Mouse (Mus musculus): ENCODE measurements at regions not wholly inside any gene's neighbourhood (a gene's known extent, or its start where the extent isn't known, plus 50 kb on each side); places are given as distances from the start of the nearest gene placed in this dataset.

DNA sequence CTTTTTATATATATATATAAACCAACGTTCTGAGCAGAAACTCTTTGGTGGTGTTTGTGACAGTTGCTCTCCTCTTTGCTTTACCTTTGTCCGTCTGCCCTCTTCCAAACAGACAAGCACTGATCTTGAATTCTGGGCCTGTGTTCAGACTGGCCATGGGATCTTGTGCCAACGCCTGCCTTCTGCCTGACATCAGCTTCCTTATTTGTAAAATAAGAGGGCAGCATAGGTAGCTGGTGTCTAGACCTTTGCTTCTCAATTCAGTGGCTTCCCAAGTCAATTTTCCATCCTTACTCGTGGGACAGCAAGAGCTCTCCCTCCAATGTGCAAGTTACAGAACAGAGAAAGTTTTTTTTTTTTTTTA lies 596.3 kb downstream of the Bcl11a start:
- ATAC-seq (ENCODE audit: poor library complexity, severe bottlenecking), result no peak

DNA sequence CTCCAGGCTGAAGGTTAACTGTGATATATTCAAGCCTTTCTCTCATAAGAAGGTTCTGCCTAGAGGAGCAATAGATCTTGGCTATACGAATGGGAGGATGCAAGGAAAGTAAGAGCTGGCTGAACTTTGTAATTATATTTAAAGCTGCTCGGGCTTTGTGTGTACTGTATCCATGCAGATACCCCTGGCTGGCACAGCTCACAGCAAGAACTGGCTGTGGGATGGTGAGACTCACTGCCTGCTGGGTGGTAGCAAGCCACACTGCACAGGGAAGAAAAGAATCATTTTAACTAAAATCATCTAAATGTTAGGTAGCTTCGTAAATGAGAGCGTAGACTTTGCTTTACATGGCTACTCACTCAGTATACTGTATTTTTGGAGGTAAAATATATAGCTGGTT lies 599.2 kb downstream of the Bcl11a start:
- no peak for ATAC-seq (ENCODE audit: poor library complexity, severe bottlenecking)

DNA sequence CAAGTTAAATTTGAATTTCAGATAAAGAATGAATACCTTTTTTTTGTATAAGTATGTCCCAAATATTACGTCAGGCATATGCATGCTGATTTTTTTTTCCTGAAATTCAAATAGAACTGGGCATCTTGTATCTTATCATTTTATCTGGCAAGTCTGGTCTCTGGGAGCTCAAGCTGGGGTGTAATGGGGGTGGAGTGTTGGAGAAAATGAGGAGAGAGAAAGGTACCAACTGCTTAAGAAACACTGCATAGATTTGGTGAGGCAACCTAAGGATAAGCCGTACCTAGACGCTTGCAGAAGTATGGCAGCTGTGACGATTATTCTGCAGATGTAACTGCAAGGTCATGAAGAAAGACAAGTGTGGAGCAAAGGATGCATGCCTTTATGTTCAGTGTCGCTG lies 601.7 kb downstream of the Bcl11a start:
- ATAC-seq (ENCODE audit: poor library complexity, severe bottlenecking), result no peak

DNA sequence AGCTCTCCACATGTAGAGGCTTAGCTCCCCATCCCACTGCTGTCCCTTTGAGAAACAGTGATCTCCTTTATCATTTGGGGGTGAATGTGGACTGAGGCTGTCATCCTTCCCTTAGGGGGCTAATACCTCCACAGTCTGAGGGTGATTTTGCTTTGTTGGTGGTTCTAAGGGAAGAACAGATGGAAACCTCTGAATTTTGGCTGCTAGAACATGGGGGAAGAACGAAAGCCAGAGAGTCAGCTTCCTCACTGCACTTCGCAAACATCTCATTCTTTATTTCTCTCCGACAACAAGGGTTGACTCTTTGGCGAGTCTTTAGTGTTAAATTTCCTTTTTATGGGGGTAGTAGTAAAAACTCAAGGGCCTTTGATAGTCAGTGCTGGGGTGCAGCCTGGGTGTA lies 604.6 kb downstream of the Bcl11a start:
- no peak for ATAC-seq (ENCODE audit: poor library complexity, severe bottlenecking)

DNA sequence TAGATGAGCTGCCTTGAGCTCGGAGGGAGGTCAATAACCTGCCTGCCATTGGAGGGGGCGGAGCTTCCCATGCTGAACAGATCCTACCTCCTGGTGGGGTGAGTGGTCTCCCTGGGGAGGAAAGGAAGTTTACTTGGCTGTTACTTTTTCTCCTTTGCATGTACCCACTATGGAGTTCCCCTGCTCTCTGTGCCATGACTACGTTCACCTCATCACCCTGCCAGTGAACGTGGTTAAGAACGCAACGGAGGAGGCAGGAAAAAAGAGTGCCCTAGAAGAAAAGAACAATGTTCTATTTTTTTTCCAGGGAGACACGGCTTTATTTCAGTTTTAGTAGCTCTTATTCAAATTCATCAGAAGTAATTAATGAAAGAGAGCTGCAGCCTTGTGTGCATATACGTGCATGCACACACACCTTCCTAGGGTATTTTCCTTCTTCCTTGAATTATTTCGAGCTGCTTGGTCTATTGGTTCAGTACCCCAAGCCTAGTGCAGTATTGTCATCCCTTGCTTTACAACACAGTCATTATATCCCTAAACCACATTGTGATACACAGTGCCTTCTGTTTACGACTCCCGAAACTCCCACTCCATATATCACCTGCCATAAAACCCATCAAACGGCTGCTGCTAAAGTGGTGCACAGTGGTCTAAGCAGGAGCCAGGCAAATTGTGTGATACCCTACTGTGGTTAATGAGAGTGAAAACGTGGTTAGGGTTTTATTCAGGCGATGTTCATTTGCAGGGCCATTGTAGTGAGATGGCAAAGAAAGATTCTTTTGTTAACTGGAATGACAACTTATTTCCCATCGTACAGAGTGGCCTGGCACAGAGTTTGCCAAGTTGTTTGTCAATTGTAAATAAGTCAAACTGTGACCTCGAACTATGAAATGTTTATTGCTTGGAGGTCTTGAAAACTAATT lies 608.0 kb downstream of the Bcl11a start:
- ATAC-seq (ENCODE audit: poor library complexity, severe bottlenecking), result no peak

DNA sequence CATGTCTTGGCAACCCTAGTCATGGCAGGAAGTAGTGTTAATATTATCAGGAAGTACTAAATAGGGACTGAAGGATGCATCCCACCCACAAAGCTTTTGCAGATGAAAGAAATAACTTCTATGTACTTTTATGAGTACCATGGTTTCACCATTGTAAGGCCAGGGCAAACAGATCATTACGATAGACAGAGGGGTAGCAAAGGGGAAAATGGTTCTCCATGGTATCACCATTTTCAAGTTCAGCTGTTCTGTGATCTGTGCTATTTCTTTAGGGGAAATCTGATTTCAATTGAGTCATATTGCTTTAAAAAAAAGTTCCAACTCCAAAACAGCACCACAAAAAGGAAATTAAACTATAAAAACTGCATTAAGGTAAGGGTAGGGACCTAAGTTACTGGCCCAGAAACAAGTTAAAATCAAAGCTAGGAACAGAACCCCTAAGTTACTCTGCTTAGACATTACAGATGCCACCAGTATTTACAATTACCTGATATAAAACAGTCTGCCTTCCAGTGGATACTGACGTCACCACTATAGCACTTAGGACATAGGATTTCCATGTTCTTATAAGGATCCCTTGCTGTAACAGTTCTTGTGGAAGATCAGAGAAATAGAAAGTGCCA lies 610.4 kb downstream of the Bcl11a start:
- no peak for ATAC-seq (ENCODE audit: poor library complexity, severe bottlenecking)

DNA sequence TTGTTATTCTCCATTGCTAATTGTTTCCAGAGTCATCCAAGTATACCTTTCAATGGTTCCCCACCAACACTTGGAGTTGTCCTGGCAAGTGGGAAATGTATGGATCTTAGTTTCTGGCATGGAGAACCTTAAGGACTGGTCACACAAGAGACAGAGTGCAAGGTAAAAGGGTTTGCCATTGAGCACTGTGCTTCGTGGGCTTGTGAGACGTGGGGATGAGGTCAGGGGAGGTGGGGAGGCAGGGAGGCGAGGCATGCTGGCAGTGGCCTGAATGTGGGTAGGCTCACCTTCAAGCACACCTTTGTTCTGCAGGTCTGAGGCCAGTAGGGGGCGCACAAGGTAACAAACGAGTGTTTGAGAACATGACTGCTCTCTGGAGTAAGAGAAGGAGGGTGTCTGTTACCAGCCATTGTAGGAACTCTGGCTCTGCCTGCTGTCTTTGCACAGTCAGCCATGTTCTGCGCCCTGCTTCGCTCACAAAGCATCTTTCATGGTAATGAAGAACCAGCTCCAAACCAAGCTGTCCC lies 612.0 kb downstream of the Bcl11a start:
- no peak for ATAC-seq (ENCODE audit: poor library complexity, severe bottlenecking)

DNA sequence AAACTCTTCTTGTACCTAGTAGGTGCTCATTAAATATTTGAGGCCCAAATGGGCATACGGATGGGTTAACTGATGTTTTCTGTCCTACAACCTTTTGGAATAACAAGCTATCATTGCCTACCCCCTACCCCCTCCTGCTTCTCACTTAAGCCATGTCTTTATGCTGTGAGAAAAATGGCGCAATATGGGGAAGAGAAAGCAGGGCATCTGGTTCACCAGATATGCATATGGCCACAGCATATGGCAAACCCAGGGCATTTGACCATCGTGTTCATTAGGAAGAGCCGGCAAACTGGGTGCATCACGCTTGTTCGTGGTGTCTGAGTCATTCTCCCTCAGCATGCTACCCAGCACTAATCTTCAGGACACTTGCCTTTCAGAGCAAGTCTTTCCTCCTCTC lies 616.1 kb downstream of the Bcl11a start:
- ATAC-seq (ENCODE audit: poor library complexity, severe bottlenecking), result no peak

DNA sequence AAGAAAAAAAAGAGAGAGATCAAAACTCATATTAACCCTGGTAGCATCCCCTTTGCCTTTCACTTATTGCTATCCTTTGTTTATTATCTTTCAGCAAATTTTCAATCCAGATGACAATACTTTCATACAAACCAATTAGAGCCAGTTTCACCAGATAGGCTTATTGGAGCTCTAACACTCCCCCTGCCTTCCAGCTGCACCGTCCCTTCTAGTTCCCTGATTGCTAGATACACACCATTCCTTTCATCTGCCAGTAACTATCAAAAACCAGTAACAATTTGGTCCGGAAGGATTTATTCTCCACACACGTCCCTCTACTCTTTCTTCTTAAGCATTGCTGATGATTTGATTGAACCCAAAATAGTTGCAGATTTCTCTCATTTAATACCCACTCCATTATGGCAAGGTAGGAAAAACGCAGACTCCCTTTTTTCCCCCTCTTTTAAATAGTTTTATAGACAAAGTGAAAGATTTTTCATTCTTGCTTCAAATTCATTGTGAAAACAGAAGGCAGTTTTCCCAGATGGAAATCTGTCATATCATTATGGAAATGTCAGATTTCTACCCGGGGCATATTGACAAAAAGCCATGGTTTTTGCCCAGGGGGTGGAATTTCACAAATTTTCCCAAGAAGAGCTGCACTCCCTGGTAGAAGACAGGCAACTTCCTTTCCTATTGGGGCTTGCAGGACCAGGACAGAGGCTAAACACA lies 617.3 kb downstream of the Bcl11a start:
- ATAC-seq (ENCODE audit: poor library complexity, severe bottlenecking), result no peak

DNA sequence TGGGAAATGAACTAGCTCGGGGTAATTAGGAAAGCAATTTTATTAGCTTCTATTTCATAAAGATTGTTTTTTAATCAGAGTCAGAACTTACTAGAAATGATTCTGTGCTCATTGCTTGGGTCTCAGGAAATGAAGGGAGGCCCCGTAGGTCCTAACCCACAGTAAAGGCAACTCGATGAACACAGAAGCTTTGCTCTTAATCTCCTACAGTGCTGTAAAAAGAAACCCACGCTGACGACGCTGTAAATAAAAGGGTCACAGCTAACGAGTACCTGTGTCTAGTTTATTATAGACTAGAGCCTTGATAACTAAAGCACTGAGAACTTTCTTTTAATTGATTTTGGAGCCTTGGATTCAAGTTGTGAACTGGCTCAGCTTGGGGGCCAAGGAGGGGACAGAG lies 618.7 kb downstream of the Bcl11a start:
- ATAC-seq (ENCODE audit: poor library complexity, severe bottlenecking), result no peak

DNA sequence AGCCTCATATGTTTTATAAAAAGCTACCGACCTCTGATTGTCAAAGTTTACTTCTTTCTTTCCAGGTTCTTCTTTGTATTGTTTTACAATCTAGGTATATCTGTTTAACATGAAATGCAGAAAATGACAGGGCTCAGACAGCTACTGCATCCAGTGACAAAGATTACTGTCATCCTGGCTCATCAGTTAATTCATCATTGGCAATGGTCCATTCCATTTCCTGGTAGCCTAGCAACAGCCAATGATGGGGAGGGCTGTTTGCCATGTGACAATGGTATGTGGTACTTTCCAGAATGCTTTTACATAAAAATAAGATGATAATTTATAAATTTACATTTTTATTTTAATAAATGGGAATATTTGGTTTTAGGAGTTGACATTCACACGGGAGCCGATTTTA lies 630.9 kb downstream of the Bcl11a start:
- no peak for ATAC-seq (ENCODE audit: poor library complexity, severe bottlenecking)

DNA sequence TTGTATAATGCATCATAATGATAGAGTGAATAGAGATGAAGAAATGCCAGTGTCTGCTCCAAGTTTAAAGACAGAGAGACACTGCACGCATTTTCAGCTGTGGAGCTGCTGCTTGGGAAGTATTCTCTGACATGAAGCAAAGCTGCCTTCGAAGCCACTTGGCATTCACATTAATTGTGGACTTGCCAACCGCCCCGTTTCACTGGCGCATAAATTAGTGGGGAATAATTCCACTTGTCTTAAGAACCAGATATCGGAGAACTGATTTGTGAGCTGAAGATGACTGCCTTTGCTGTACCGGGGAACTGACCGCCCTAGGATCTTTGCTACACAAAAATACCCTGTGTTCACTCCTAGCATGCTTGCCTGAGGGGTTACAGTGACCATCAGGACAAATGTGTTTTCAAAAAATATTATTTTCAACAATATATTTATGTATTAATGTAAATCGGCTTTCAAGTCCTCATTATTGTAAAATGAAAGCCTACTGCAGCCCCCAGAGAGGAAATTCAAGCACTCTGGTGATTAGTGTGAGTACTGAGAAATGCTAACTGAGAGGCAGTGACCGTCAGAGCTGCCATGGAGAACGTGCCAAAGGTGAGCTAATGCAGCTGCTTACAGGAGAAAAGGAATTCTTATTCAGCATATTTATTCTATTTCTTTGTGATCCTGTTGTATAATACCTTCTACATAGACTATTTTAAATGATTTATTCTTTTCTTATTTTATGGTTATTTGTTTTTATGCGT lies 638.9 kb downstream of the Bcl11a start:
- ATAC-seq (ENCODE audit: poor library complexity, severe bottlenecking), result no peak

DNA sequence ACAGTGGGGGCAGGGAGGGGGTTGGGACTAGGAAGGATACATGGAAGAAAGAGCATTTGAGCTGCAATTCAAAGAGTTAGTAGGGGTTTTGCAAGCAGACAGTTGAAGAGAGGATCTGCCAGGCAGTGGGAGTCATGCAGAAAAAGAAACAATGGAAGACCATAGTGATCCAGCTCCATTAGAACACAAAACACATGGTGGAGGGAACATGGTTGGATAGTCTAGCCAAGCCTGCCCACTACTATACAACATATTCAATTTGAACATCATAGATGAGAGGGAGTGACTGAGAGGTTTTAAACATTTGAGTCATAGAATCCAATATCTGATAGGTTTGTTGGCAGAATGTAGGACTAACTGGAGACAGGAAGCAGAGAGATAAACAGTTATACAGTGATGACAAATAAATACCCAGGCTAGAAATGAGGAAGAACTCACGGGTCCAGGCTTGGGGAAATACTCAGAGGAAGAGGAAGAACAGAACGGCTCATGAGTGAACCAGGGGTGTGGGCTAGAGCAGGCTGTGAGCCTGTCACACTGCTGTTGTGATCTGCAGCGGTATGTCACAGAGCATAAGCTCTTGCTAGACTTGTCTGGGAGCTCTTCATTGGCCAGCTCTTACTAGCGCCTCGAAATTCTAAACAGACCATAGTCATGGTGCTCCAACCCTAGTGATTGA lies 646.5 kb downstream of the Bcl11a start:
- no peak for ATAC-seq (ENCODE audit: poor library complexity, severe bottlenecking)

DNA sequence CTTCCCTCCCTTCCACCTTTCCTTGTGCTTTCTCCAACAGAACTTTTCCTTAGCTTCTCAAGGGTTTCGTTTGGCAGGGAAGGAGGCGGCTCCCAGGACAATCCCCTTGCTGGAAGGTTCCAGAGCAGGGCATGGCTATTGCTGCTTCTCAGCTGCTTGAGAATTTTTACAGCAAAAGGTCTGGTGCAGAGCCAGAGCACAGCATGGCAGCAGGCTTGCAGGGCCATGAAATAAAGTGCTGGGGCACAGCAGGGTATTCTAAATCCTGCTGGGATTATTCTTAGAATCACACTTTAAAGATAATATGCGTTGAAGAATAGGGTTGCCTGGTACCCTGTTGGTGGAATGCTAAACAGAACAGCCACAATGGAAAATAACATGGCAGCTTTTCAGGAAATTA lies 648.5 kb downstream of the Bcl11a start:
- ATAC-seq (ENCODE audit: poor library complexity, severe bottlenecking), result no peak

DNA sequence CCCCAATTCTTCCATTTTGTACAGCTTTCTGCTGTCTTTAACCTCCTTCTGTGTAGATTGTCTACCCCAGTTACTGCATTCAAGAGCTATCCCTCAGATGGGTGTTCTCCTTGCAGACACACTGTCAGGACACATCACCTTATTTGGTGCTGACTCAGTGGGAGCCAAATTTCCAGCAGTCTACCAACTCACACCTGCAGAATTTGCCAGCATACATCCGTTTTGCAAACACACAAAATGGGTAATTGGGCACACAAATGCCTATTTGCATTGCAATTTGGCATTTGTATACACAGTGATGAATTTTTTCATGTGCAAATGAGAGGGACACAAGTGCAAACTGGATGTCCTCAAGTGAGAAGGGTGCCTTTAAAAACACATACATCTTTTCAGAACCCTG lies 649.5 kb downstream of the Bcl11a start:
- no peak for ATAC-seq (ENCODE audit: poor library complexity, severe bottlenecking)

DNA sequence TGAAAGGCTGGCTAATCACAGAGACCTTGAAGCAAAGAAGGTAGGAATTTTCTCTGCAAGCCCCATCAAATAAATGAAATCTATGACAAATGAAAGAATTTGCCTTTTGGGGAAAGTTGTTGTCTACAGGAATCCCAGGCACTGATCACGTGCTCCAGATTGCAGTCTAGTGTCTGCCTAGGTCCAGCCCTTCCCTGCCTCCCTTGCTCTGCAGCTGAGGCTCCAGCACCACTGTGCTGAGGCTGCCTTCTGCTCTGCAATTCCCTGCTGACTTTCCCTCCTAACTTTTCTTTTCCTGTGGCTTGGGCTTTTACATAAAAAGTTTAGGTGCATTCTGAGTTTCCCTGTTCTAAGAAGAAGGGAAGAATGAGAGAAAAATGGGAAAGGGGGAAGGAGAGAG lies 653.6 kb downstream of the Bcl11a start:
- no peak for ATAC-seq (ENCODE audit: poor library complexity, severe bottlenecking)

DNA sequence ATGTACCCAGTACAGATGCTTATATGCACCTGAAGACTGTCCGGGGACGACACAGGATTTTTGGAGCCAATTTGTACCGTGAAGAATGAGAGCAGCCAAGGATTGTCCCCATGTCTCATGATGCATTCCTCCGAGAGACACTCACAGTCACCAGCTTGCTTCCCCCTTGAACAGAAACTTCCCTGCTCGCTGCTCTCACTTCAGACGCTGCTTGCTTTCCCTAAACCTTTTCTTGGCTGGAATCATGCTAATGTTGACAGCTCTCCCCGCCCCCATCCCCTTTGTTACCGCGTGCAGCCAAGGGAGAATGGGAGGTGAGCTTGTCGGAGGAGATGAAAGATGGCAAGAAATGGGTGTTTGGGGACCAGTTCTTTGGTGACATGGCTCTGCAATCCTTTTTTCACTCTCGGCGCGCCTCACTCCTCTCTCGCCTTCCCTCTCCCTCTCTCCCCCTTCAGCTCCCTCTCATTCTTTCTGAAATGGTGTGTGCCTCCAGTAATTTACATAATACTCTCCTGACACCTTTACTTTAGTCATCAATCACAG lies 661.9 kb downstream of the Bcl11a start:
- ATAC-seq (ENCODE audit: poor library complexity, severe bottlenecking), result no peak

DNA sequence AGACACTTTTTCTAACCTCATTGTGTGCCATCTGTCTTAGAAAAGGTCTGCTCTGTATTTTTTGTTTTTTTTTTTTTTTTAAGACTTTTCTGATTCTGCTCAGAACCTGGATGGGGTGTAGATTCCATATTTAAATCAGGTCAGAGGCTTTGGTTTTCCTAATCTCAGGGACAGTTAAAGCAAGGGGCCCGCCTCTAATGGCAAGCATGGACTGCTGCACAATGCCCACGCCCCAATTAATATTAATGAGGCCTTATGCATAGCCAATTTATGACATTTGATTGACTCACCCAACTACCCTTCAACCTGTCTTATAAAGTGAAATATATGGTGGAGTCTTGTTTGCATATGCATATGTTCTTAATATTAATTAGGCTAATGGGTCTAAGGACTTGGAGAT lies 662.6 kb downstream of the Bcl11a start:
- ATAC-seq (ENCODE audit: poor library complexity, severe bottlenecking), result no peak

DNA sequence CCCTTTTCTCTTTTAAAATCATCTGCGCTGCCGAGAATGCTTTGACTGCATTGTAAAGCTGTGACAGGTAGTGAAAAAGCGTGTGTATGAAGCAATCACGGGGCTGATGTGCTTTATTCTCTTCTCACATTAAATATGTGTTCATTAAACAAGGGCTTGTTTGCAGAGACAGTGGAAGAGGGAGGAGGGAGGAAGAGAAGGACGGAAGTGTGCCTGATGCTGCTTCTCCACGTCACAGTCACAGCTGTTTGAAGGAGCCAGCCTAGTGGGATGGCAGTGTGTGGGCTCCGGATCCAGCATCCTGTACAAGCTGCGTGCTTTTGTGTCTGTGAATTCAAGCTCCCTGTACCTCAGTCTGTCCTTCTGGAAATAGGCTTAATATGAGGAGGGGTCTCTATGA lies 664.7 kb downstream of the Bcl11a start:
- no peak for ATAC-seq (ENCODE audit: poor library complexity, severe bottlenecking)

DNA sequence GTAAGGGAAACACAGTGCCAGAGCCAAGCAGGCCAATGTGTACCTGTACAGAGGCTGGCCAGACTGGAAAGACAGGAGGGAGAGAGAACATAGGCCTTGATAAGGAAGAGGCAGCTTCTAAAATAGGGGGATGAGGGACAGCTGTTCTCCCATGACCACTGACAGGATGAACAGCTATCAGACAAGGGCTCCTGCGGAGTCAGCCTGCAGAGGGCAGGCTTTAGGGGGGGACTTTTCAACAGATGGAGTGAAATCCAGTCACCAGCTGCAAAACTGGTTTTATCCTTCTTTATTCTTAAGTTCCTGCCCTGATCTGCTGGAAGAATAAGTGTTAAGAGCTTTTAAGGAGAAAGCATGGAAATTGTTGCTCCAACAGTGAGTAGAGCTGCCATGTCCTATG lies 665.6 kb downstream of the Bcl11a start:
- no peak for ATAC-seq (ENCODE audit: poor library complexity, severe bottlenecking)

Data from megakaryocyte, adult 5-6 weeks (primary cell).